Mouse (Mus musculus): ENCODE data around the gene Myh14. TPM values are rescaled to one million over a fixed set of nuclear protein-coding genes. Genes with fewer than 3 reads are reported as not detected.

The Myh14 gene
- polyA plus RNA-seq, 1 experiment: 14.7 TPM

- Histone ChIP-seq H3K9me3 (replicated peaks; ENCODE audit: control insufficient read depth, insufficient read depth, low read length, poor library complexity, severe bottlenecking) (no peaks in the 10 kb centered on the region), H3K4me3 (ENCODE audit: low read depth, low read length) (no peak overlapping the region), H3K9ac (ENCODE audit: low read depth, poor library complexity, severe bottlenecking) (no peak overlapping the region; the same call in 1 of the 2 replicates), H3K27ac (ENCODE audit: insufficient read depth, low read length) (no peak overlapping the region), H3K4me1 (ENCODE audit: control insufficient read depth, insufficient read depth, low read length) (peaks cover 6% of the 10 kb centered on the region), H3K36me3 (ENCODE audit: control insufficient read depth, insufficient read depth, low read length, poor library complexity, severe bottlenecking) (0 out of 2 replicates have a peak, but pooled peaks cover 5% of the 10 kb centered on the region), H3K27me3 (ENCODE audit: control insufficient read depth, insufficient read depth, low read length, poor library complexity, severe bottlenecking) (no peaks in the 10 kb centered on the region)
- TF ChIP-seq CTCF (IDR thresholded peaks at IDR 0.05; ENCODE audit: low read depth, low read length): no peak
- TF ChIP-seq EP300 (IDR thresholded peaks at IDR 0.05; ENCODE audit: insufficient read depth, low read depth, low read length): no peak
- no peak for TF ChIP-seq POLR2A (IDR thresholded peaks at IDR 0.05; ENCODE audit: insufficient read depth, low read length)
Observed at GRCm38 (mm10) chr7:44600691-44601262, 69.9 kb downstream of the Myh14 start.

- H3K27me3 ChIP-seq (ENCODE audit: control insufficient read depth, insufficient read depth, low read length, poor library complexity, severe bottlenecking): no peaks in the 10 kb centered on the region
- H3K4me1 ChIP-seq (ENCODE audit: control insufficient read depth, insufficient read depth, low read length): peaks cover 5% of the 10 kb centered on the region
- TF ChIP-seq CTCF (IDR thresholded peaks at IDR 0.05; ENCODE audit: low read depth, low read length) (no peak), POLR2A (IDR thresholded peaks at IDR 0.05; ENCODE audit: insufficient read depth, low read length) (no peak), EP300 (IDR thresholded peaks at IDR 0.05; ENCODE audit: insufficient read depth, low read depth, low read length) (no peak)
- no peak overlapping the region for H3K4me3 ChIP-seq (ENCODE audit: low read depth, low read length)
- no peak overlapping the region for H3K27ac ChIP-seq (ENCODE audit: insufficient read depth, low read length)
- peaks cover 8% of the 10 kb centered on the region for H3K36me3 ChIP-seq (ENCODE audit: control insufficient read depth, insufficient read depth, low read length, poor library complexity, severe bottlenecking)
- no peak overlapping the region for H3K9ac ChIP-seq (ENCODE audit: low read depth, poor library complexity, severe bottlenecking)
- H3K9me3 ChIP-seq (replicated peaks; ENCODE audit: control insufficient read depth, insufficient read depth, low read length, poor library complexity, severe bottlenecking): no peaks in the 10 kb centered on the region
Observed at GRCm38 (mm10) chr7:44598336-44598735, 72.3 kb downstream of the Myh14 start.

- no peak for TF ChIP-seq CTCF (IDR thresholded peaks at IDR 0.05; ENCODE audit: low read depth, low read length)
- TF ChIP-seq EP300 (IDR thresholded peaks at IDR 0.05; ENCODE audit: insufficient read depth, low read depth, low read length): no peak
- no peak for TF ChIP-seq POLR2A (IDR thresholded peaks at IDR 0.05; ENCODE audit: insufficient read depth, low read length)
- peaks cover 8% of the 10 kb centered on the region for H3K36me3 ChIP-seq (ENCODE audit: control insufficient read depth, insufficient read depth, low read length, poor library complexity, severe bottlenecking)
- H3K9ac ChIP-seq (ENCODE audit: low read depth, poor library complexity, severe bottlenecking): no peak overlapping the region
- H3K9me3 ChIP-seq (replicated peaks; ENCODE audit: control insufficient read depth, insufficient read depth, low read length, poor library complexity, severe bottlenecking): no peaks in the 10 kb centered on the region
- no peak overlapping the region for H3K27ac ChIP-seq (ENCODE audit: insufficient read depth, low read length)
- H3K27me3 ChIP-seq (ENCODE audit: control insufficient read depth, insufficient read depth, low read length, poor library complexity, severe bottlenecking): no peaks in the 10 kb centered on the region
- peaks cover 5% of the 10 kb centered on the region for H3K4me1 ChIP-seq (ENCODE audit: control insufficient read depth, insufficient read depth, low read length)
- H3K4me3 ChIP-seq (ENCODE audit: low read depth, low read length): no peak overlapping the region
Observed at GRCm38 (mm10) chr7:44597666-44598065, 73.0 kb downstream of the Myh14 start.

- Histone ChIP-seq H3K9me3 (replicated peaks; ENCODE audit: control insufficient read depth, insufficient read depth, low read length, poor library complexity, severe bottlenecking) (no peaks in the 10 kb centered on the region), H3K27me3 (ENCODE audit: control insufficient read depth, insufficient read depth, low read length, poor library complexity, severe bottlenecking) (no peaks in the 10 kb centered on the region), H3K4me1 (ENCODE audit: control insufficient read depth, insufficient read depth, low read length) (peaks cover 5% of the 10 kb centered on the region), H3K4me3 (ENCODE audit: low read depth, low read length) (no peak overlapping the region), H3K27ac (ENCODE audit: insufficient read depth, low read length) (no peak overlapping the region), H3K36me3 (ENCODE audit: control insufficient read depth, insufficient read depth, low read length, poor library complexity, severe bottlenecking) (peaks cover 8% of the 10 kb centered on the region), H3K9ac (ENCODE audit: low read depth, poor library complexity, severe bottlenecking) (no peak overlapping the region)
- no peak for TF ChIP-seq POLR2A (IDR thresholded peaks at IDR 0.05; ENCODE audit: insufficient read depth, low read length)
- TF ChIP-seq EP300 (IDR thresholded peaks at IDR 0.05; ENCODE audit: insufficient read depth, low read depth, low read length): no peak
- TF ChIP-seq CTCF (IDR thresholded peaks at IDR 0.05; ENCODE audit: low read depth, low read length): no peak
Observed at GRCm38 (mm10) chr7:44596996-44597538, 73.6 kb downstream of the Myh14 start.

- no peak overlapping the region for H3K4me3 ChIP-seq (ENCODE audit: low read depth, low read length)
- TF ChIP-seq CTCF (IDR thresholded peaks at IDR 0.05; ENCODE audit: low read depth, low read length): no peak
- no peak for TF ChIP-seq EP300 (IDR thresholded peaks at IDR 0.05; ENCODE audit: insufficient read depth, low read depth, low read length)
- no peak for TF ChIP-seq POLR2A (IDR thresholded peaks at IDR 0.05; ENCODE audit: insufficient read depth, low read length)
- no peaks in the 10 kb centered on the region for H3K27me3 ChIP-seq (ENCODE audit: control insufficient read depth, insufficient read depth, low read length, poor library complexity, severe bottlenecking)
- peaks cover 8% of the 10 kb centered on the region for H3K36me3 ChIP-seq (ENCODE audit: control insufficient read depth, insufficient read depth, low read length, poor library complexity, severe bottlenecking)
- H3K4me1 ChIP-seq (ENCODE audit: control insufficient read depth, insufficient read depth, low read length): peaks cover 2% of the 10 kb centered on the region
- H3K9me3 ChIP-seq (replicated peaks; ENCODE audit: control insufficient read depth, insufficient read depth, low read length, poor library complexity, severe bottlenecking): no peaks in the 10 kb centered on the region
- no peak overlapping the region for H3K27ac ChIP-seq (ENCODE audit: insufficient read depth, low read length)
- no peak overlapping the region for H3K9ac ChIP-seq (ENCODE audit: low read depth, poor library complexity, severe bottlenecking)
Observed at GRCm38 (mm10) chr7:44596051-44596450, 74.6 kb downstream of the Myh14 start.

- H3K4me1 ChIP-seq (ENCODE audit: control insufficient read depth, insufficient read depth, low read length): peaks cover 2% of the 10 kb centered on the region
- H3K27ac ChIP-seq (ENCODE audit: insufficient read depth, low read length): no peak overlapping the region
- no peak overlapping the region for H3K4me3 ChIP-seq (ENCODE audit: low read depth, low read length)
- TF ChIP-seq CTCF (IDR thresholded peaks at IDR 0.05; ENCODE audit: low read depth, low read length) (no peak), EP300 (IDR thresholded peaks at IDR 0.05; ENCODE audit: insufficient read depth, low read depth, low read length) (no peak), POLR2A (IDR thresholded peaks at IDR 0.05; ENCODE audit: insufficient read depth, low read length) (no peak)
- no peaks in the 10 kb centered on the region for H3K9me3 ChIP-seq (replicated peaks; ENCODE audit: control insufficient read depth, insufficient read depth, low read length, poor library complexity, severe bottlenecking)
- no peak overlapping the region for H3K9ac ChIP-seq (ENCODE audit: low read depth, poor library complexity, severe bottlenecking)
- H3K27me3 ChIP-seq (ENCODE audit: control insufficient read depth, insufficient read depth, low read length, poor library complexity, severe bottlenecking): no peaks in the 10 kb centered on the region
- peaks cover 8% of the 10 kb centered on the region for H3K36me3 ChIP-seq (ENCODE audit: control insufficient read depth, insufficient read depth, low read length, poor library complexity, severe bottlenecking)
Observed at GRCm38 (mm10) chr7:44595131-44595561, 75.5 kb downstream of the Myh14 start.

Measured in ES-Bruce4 (cell line).